Comparison of ENCODE assay signal across 22 mouse cellular contexts in the genomic region with DNA sequence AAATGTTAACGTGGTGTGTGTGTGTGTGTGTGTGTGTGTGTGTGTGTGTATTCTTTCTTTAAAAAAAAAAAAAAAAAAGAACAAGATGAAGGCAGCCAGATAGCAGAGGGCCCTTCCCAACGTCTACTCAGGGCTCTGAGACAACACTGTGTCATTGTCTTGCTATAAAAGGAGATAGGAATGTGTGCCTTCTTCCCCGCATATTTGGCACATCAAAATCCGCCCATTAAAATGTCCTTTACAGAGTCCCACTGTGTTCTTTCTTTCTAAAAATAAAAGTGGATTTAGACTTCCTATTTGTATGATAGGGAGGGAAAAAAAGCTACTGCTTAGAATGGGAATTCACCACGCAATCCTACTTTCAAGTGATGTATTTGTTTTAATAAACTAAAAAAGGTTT.
DNase-seq lines count a peak whose midpoint lies in the region; ATAC-seq lines count a peak whose summit lies in the region.
"Had no signal": no experiment of that assay in that cellular context is flagged by ENCODE, and none has a peak within 500 bp of the region (broad histone marks: within the 10 kb centered on the region; RNA-seq: fewer than 3 reads in every experiment).

No protein-coding gene starts in this region.

- H3K9ac ChIP-seq in midbrain, embryonic 11.5 days (ENCODE audit: low read length), result no peak overlapping the region
- H3K9ac ChIP-seq in midbrain, embryonic 13.5 days (replicated peaks), result no peak overlapping the region
- H3K9ac ChIP-seq: embryonic facial prominence, embryonic 12.5 days; embryonic facial prominence, embryonic 15.5 days; forebrain, postnatal 0 days; hindbrain, embryonic 13.5 days had no signal

- no peaks in the 10 kb centered on the region for H3K9me3 ChIP-seq in midbrain, embryonic 11.5 days (ENCODE audit: control insufficient read depth, low read length)
- H3K9me3 ChIP-seq in midbrain, embryonic 13.5 days, result no peaks in the 10 kb centered on the region
- H3K9me3 ChIP-seq: embryonic facial prominence, embryonic 12.5 days; embryonic facial prominence, embryonic 15.5 days; hindbrain, embryonic 13.5 days had no signal

- no peaks in the 10 kb centered on the region for H3K27me3 ChIP-seq in midbrain, embryonic 11.5 days (ENCODE audit: control insufficient read depth, insufficient read depth, low read length)
- no peaks in the 10 kb centered on the region for H3K27me3 ChIP-seq in midbrain, embryonic 13.5 days
- H3K27me3 ChIP-seq: embryonic facial prominence, embryonic 12.5 days; embryonic facial prominence, embryonic 15.5 days; hindbrain, embryonic 13.5 days had no signal

- H3K4me1 ChIP-seq in midbrain, embryonic 11.5 days (ENCODE audit: control insufficient read depth, insufficient read depth, low read length), result no peaks in the 10 kb centered on the region
- no peaks in the 10 kb centered on the region for H3K4me1 ChIP-seq in midbrain, embryonic 13.5 days (replicated peaks)
- H3K4me1 ChIP-seq: embryonic facial prominence, embryonic 12.5 days; embryonic facial prominence, embryonic 15.5 days; hindbrain, embryonic 13.5 days had no signal

- H3K4me2 ChIP-seq in midbrain, embryonic 11.5 days, result no peak overlapping the region
- H3K4me2 ChIP-seq in midbrain, embryonic 13.5 days (replicated peaks), result no peak overlapping the region
- H3K4me2 ChIP-seq: embryonic facial prominence, embryonic 12.5 days; embryonic facial prominence, embryonic 15.5 days; heart, embryonic 11.5 days; hindbrain, embryonic 13.5 days had no signal

- ATAC-seq in midbrain, embryonic 11.5 days (ENCODE audit: low FRiP score), result 0 out of 2 replicates have a peak, but pooled peaks have one; percentile 4
- ATAC-seq in midbrain, embryonic 13.5 days, result no peak
- ATAC-seq: activated CD4-positive, CD25-positive, alpha-beta regulatory T cell, adult 4 months; CD4-positive, CD25-positive, alpha-beta regulatory T cell, adult 4 months; forebrain, embryonic 14.5 days; forebrain, postnatal 0 days; hindbrain, embryonic 16.5 days had no signal

- H3K4me3 ChIP-seq in midbrain, embryonic 11.5 days (ENCODE audit: low read depth, low read length), result no peak overlapping the region
- no peak overlapping the region for H3K4me3 ChIP-seq in midbrain, embryonic 13.5 days (replicated peaks)
- H3K4me3 ChIP-seq: embryonic facial prominence, embryonic 12.5 days; embryonic facial prominence, embryonic 15.5 days; hindbrain, embryonic 13.5 days had no signal

- 47% methylated on average over 5 of the region's 5 CpGs for WGBS in midbrain, embryonic 11.5 days
- 53% methylated on average over 5 of the region's 5 CpGs for WGBS in midbrain, embryonic 13.5 days

- H3K36me3 ChIP-seq in midbrain, embryonic 11.5 days (ENCODE audit: control insufficient read depth, insufficient read depth, low read length), result no peaks in the 10 kb centered on the region
- H3K36me3 ChIP-seq in midbrain, embryonic 13.5 days, result no peaks in the 10 kb centered on the region
- H3K36me3 ChIP-seq: embryonic facial prominence, embryonic 12.5 days; embryonic facial prominence, embryonic 15.5 days; hindbrain, embryonic 13.5 days had no signal

- no peak overlapping the region for H3K27ac ChIP-seq in midbrain, embryonic 11.5 days (ENCODE audit: low read depth, low read length)
- no peak overlapping the region for H3K27ac ChIP-seq in midbrain, embryonic 13.5 days
- H3K27ac ChIP-seq: embryonic facial prominence, embryonic 12.5 days; embryonic facial prominence, embryonic 15.5 days; hindbrain, embryonic 13.5 days had no signal

- peak; percentile 8 for DNase-seq in kidney, postnatal 10 days
- no peak for DNase-seq in kidney, adult 11 months
- DNase-seq in midbrain, embryonic 11.5 days (ENCODE audit: low spot score, missing footprints), result no peak
- DNase-seq in Muller cell, postnatal 12 days (ENCODE audit: inconsistent ontology term), result peak; percentile 93
- DNase-seq in brain, adult 2 months (ENCODE audit: low read depth, low spot score), result peak; percentile 48
- DNase-seq in embryo, embryonic 9.5 days (ENCODE audit: extremely low spot score), result no peak
- DNase-seq: adrenal gland, adult 8-10 months; adrenal gland, postnatal 25 days; cerebellum, adult 18-20 months; cerebellum, adult 9-10 months; forebrain, postnatal 0 days; gastrocnemius, postnatal 10 days; gastrocnemius, postnatal 36 days had no signal

Comparison
In these comparisons a context has a peak if more than half of its experiments do, and no peak if none do; other contexts are left out.
1. DNase-seq: peak in kidney, postnatal 10 days (single experiment), Muller cell, postnatal 12 days (single experiment) and brain, adult 2 months (single experiment); none in kidney, adult 11 months (single experiment), midbrain, embryonic 11.5 days (single experiment) and embryo, embryonic 9.5 days (single experiment).